Mouse (Mus musculus) heart, postnatal 0 days (tissue): Measurements from ENCODE around the gene Prdm13. TPM values are rescaled to one million over a fixed set of nuclear protein-coding genes. Genes with fewer than 3 reads are reported as not detected.

Experiments
- ATAC-seq: fragments of 200-750 bp; cut with Nextera tagmentation; 2 replicates; pipeline ENCODE4 v1.8.0; 2017; ENCODE audit warnings: low read depth, moderate number of reproducible peaks, moderate library complexity; ENCODE audit not compliant: insufficient read depth
- DNase-seq: peaks from one replicate; pipeline ENCODE4 v3.0.0-alpha.2; 2016; ENCODE audit warnings: low spot score
- H3K27ac ChIP-seq: fragments of 300-500 bp; sonication (generic); 2 replicates; pipeline ENCODE4 v1.5.1; 2014; ENCODE audit warnings: low read depth, mild to moderate bottlenecking
- H3K27me3 ChIP-seq: fragments of 300-500 bp; sonication (generic); 2 replicates; pipeline ENCODE4 v1.6.1; 2014; ENCODE audit warnings: low read length, mixed read lengths; ENCODE audit not compliant: control insufficient read depth, insufficient read depth
- H3K36me3 ChIP-seq: fragments of 300-500 bp; sonication (generic); replicated peaks from 2 replicates; pipeline ENCODE4 v1.6.1; 2014; ENCODE audit warnings: low read length, mixed read lengths; ENCODE audit not compliant: control insufficient read depth, insufficient read depth
- H3K4me1 ChIP-seq: fragments of 300-500 bp; sonication (generic); 2 replicates; pipeline ENCODE4 v1.6.1; 2014; ENCODE audit warnings: antibody characterized with exemption; ENCODE audit not compliant: control insufficient read depth, insufficient read depth
- H3K4me2 ChIP-seq: fragments of 300-500 bp; sonication (generic); 2 replicates; pipeline ENCODE4 v1.6.1; 2014; ENCODE audit warnings: low read depth, mild to moderate bottlenecking, low read length, moderate library complexity
- H3K4me3 ChIP-seq: fragments of 300-500 bp; sonication (generic); 2 replicates; pipeline ENCODE4 v1.5.1; 2014; ENCODE audit warnings: low read depth, low read length
- H3K9ac ChIP-seq: fragments of 300-500 bp; sonication (generic); replicated peaks from 2 replicates; pipeline ENCODE4 v1.6.1; 2014; ENCODE audit warnings: low read depth, low read length, mixed read lengths
- H3K9me3 ChIP-seq: fragments of 300-500 bp; sonication (generic); replicated peaks from 2 replicates; pipeline ENCODE4 v1.6.1; 2016; ENCODE audit warnings: low read length; ENCODE audit not compliant: control insufficient read depth
- CTCF ChIP-seq: IDR thresholded peaks from 2 replicates; pipeline ENCODE4 v1.5.1; 2016; ENCODE audit warnings: antibody characterized with exemption, control low read depth, low read depth
- EP300 ChIP-seq: IDR thresholded peaks from 2 replicates; pipeline ENCODE4 v1.6.1; 2016; ENCODE audit warnings: antibody characterized with exemption, low read depth
- WGBS: fragments of 180-500 bp; shearing (Covaris S2); extraction: QIAGEN DNeasy Blood & Tissue Kit; methylation state at CpG from one replicate; pipeline ENCODE4 v1.1.7; 2014; 5-methylcytosine and 5-hydroxymethylcytosine counted together
- polyA plus RNA-seq: library from polyadenylated mRNA; unstranded; fragments of >200 nt; fragmentation: Nextera tagmentation; extraction: Ambion mirVana; gene quantifications from 2 replicates; pipeline ENCODE4 v1.2.1, GENCODE M21; 2015
- total RNA-seq: library from RNA; depleted of rRNA; stranded (reverse); fragments of >200 nt; gene quantifications from 2 replicates; pipeline ENCODE4 v1.2.3, GENCODE M21; 2014; ENCODE audit warnings: low replicate concordance; rRNA removed

The Prdm13 gene
- total and polyA plus RNA-seq, 2 experiments from 2014 or later = not detected

GRCm38 (mm10) chr4:21674042-21674441, 11.7 kb downstream of the Prdm13 start:
- no peak overlapping the region for H3K27ac ChIP-seq
- peaks cover 64% of the 10 kb centered on the region for H3K27me3 ChIP-seq
- H3K9ac ChIP-seq = no peak overlapping the region
- 3% methylated on average over 17 of the region's 17 CpGs for WGBS
- no peak for ATAC-seq
- H3K4me1 ChIP-seq = no peaks in the 10 kb centered on the region
- no peaks in the 10 kb centered on the region for H3K36me3 ChIP-seq
- DNase-seq = no peak
- TF ChIP-seq EP300 (no peak), CTCF (no peak)
- H3K4me2 ChIP-seq = no peak overlapping the region
- no peak overlapping the region for H3K4me3 ChIP-seq
- H3K9me3 ChIP-seq = no peaks in the 10 kb centered on the region

- Histone ChIP-seq H3K4me2 (no peak overlapping the region), H3K9ac (no peak overlapping the region), H3K27me3 (no peaks in the 10 kb centered on the region), H3K27ac (no peak overlapping the region), H3K9me3 (no peaks in the 10 kb centered on the region), H3K4me3 (no peak overlapping the region), H3K36me3 (no peaks in the 10 kb centered on the region), H3K4me1 (no peaks in the 10 kb centered on the region)
- TF ChIP-seq EP300 (no peak), CTCF (no peak)
- ATAC-seq (no peak), DNase-seq (no peak)
- WGBS = 5% methylated on average over 5 of the region's 5 CpGs
These were observed 19.8 kb downstream of the Prdm13 start for GRCm38 (mm10) chr4:21665961-21666360.

- no peaks in the 10 kb centered on the region for H3K4me1 ChIP-seq
- 47% methylated on average over 3 of the region's 3 CpGs for WGBS
- H3K4me3 ChIP-seq = no peak overlapping the region
- DNase-seq (no peak), ATAC-seq (no peak)
- H3K9me3 ChIP-seq = no peaks in the 10 kb centered on the region
- H3K27ac ChIP-seq = no peak overlapping the region
- H3K27me3 ChIP-seq = no peaks in the 10 kb centered on the region
- H3K4me2 ChIP-seq = no peak overlapping the region
- TF ChIP-seq EP300 = no peak
- TF ChIP-seq CTCF = no peak
- H3K36me3 ChIP-seq = no peaks in the 10 kb centered on the region
- no peak overlapping the region for H3K9ac ChIP-seq
These were observed 27.6 kb downstream of the Prdm13 start for GRCm38 (mm10) chr4:21658184-21658583.

- no peak for DNase-seq
- TF ChIP-seq CTCF = no peak
- no peak for TF ChIP-seq EP300
- Histone ChIP-seq H3K9ac (no peak overlapping the region), H3K4me3 (no peak overlapping the region), H3K4me1 (no peaks in the 10 kb centered on the region), H3K4me2 (no peak overlapping the region), H3K27ac (no peak overlapping the region), H3K27me3 (no peaks in the 10 kb centered on the region), H3K9me3 (no peaks in the 10 kb centered on the region), H3K36me3 (no peaks in the 10 kb centered on the region)
- WGBS = 60% methylated on average over 2 of the region's 2 CpGs
- ATAC-seq = no peak
These were observed 56.5 kb downstream of the Prdm13 start for GRCm38 (mm10) chr4:21629275-21629583.

- H3K9ac ChIP-seq = no peak overlapping the region
- no peaks in the 10 kb centered on the region for H3K9me3 ChIP-seq
- no peak overlapping the region for H3K27ac ChIP-seq
- H3K36me3 ChIP-seq = no peaks in the 10 kb centered on the region
- no peak for DNase-seq
- WGBS = 39% methylated on average over 3 of the region's 3 CpGs
- TF ChIP-seq CTCF = no peak
- no peak for TF ChIP-seq EP300
- no peak overlapping the region for H3K4me3 ChIP-seq
- no peaks in the 10 kb centered on the region for H3K4me1 ChIP-seq
- ATAC-seq = 0 out of 2 replicates have a peak, but pooled peaks have one; percentile 27
- H3K27me3 ChIP-seq = no peaks in the 10 kb centered on the region
- H3K4me2 ChIP-seq = no peak overlapping the region
These were observed 57.1 kb downstream of the Prdm13 start for GRCm38 (mm10) chr4:21628367-21629274.

Other genes starting within 250 kb of the Prdm13 start
- 12.0 and 26.6 TPM in 2 replicates for gene Ccnc, start 41.7 kb upstream of the Prdm13 start, total RNA-seq
- gene Ccnc, start 41.7 kb upstream of the Prdm13 start, polyA plus RNA-seq = 20.1 and 21.4 TPM in 2 replicates
- 7.6 and 12.6 TPM in 2 replicates for gene Usp45, start 81.2 kb upstream of the Prdm13 start, total RNA-seq
- 3.6 and 4.6 TPM in 2 replicates for gene Usp45, start 81.2 kb upstream of the Prdm13 start, polyA plus RNA-seq
- 9.9 and 16.5 TPM in 2 replicates for gene Tstd3, start 81.2 kb upstream of the Prdm13 start, total RNA-seq
- gene Tstd3, start 81.2 kb upstream of the Prdm13 start, polyA plus RNA-seq = 23.5 and 25.2 TPM in 2 replicates
- gene Pnisr, start 161.6 kb upstream of the Prdm13 start, total RNA-seq = 67.4 and 112 TPM in 2 replicates
- 47.0 and 48.7 TPM in 2 replicates for gene Pnisr, start 161.6 kb upstream of the Prdm13 start, polyA plus RNA-seq
- gene Coq3, start 193.7 kb upstream of the Prdm13 start, total RNA-seq = 18.8 and 23.3 TPM in 2 replicates
- 39.7 and 40.0 TPM in 2 replicates for gene Coq3, start 193.7 kb upstream of the Prdm13 start, polyA plus RNA-seq
- gene Faxc, start 245.4 kb upstream of the Prdm13 start, total RNA-seq = 1.8 and 2.4 TPM in 2 replicates
- gene Faxc, start 245.4 kb upstream of the Prdm13 start, polyA plus RNA-seq = 0.40 and 0.43 TPM in 2 replicates